Mouse (Mus musculus): ENCODE measurements around the gene Fbxo42. TPM values are rescaled to one million over a fixed set of nuclear protein-coding genes. Genes with fewer than 3 reads are reported as not detected.

Gene Fbxo42
- polyA plus RNA-seq, 1 experiment, result 22.1 TPM

DNA sequence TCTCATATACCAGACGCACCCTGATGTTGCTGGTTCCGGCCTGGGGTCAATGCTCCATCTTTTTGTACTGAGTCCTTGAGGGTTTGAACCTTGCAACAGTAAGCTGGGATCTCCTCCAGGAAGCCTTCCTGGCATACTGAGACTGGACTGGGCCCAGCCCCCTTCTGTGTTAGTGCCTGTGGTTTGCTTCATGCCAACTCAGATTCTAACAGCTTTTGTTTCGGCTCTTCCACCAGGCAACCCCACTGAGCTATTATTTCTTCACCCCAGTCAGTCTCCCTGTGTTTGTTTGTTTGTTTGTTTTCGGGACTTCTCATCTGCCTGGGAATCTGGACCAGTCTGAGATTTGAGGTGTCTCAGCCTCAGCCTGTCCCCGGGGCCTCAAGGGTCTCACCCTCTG lies 96.7 kb downstream of the Fbxo42 start:
- H3K27ac ChIP-seq (ENCODE audit: insufficient read depth, low read length), result peak overlapping the region; percentile 90
- H3K4me3 ChIP-seq (ENCODE audit: insufficient read depth, low read length), result no peak overlapping the region
- H3K4me1 ChIP-seq (ENCODE audit: control insufficient read depth, insufficient read depth, low read length), result peaks cover 13% of the 10 kb centered on the region
- TF ChIP-seq CTCF (IDR thresholded peaks at IDR 0.05; ENCODE audit: borderline replicate concordance, insufficient read depth, low read length) (no peak), POLR2A (IDR thresholded peaks at IDR 0.05; ENCODE audit: low read depth, low read length) (no peak)

- Histone ChIP-seq H3K4me1 (ENCODE audit: control insufficient read depth, insufficient read depth, low read length) (peaks cover 13% of the 10 kb centered on the region), H3K4me3 (ENCODE audit: insufficient read depth, low read length) (no peak overlapping the region), H3K27ac (ENCODE audit: insufficient read depth, low read length) (peak overlapping the region; percentile 90)
- TF ChIP-seq POLR2A (IDR thresholded peaks at IDR 0.05; ENCODE audit: low read depth, low read length) (peak; percentile 36), CTCF (IDR thresholded peaks at IDR 0.05; ENCODE audit: borderline replicate concordance, insufficient read depth, low read length) (no peak)
These were observed 97.3 kb downstream of the Fbxo42 start for GRCm38 (mm10) chr4:141244931-141245425.

DNA sequence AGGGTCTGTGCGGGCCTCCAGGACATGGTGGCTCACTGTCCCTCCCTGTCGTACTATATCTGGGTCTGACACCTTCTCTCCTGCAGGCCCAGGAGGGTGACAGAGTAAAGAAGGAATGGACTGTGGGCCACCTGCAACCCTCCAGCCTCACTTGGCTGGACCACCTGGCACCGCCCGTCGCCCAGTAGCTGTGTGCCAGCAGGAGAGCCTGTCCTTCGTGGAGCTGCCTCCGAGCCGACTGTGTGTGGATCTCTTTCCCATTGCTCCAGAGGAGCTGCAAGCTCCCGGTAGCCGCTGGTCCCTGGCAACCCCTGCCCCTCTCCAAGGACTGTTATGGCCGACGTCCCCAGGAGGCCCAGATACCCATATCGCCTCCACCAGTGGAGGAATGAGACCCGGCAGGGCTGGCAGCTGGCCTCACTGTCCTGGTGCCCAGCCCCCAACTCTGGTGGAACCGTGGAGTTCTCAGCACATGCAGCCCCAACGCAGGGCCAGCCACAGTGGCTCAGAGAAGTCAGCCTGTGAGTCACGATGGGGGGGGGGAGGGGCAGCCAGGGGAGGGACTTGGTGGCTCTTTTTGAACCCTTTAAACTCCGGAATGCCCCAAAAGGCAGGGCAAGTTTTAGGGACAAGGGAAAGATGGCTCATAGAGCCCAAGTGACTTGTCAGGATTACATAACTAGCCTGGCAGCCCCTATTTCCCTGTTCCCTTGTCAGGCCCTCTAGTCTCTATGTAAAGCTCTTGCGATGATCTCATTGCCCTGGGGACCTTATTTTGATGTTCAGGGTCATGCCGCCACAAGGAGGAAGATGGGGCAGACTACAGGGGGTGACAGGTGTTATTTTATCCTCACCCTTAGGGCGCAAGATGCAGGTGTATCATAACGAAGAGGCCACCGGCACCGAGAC lies 98.6 kb downstream of the Fbxo42 start:
- Histone ChIP-seq H3K27ac (ENCODE audit: insufficient read depth, low read length) (peak overlapping the region; percentile 90), H3K4me1 (ENCODE audit: control insufficient read depth, insufficient read depth, low read length) (peaks cover 13% of the 10 kb centered on the region), H3K4me3 (ENCODE audit: insufficient read depth, low read length) (no peak overlapping the region)
- TF ChIP-seq CTCF (IDR thresholded peaks at IDR 0.05; ENCODE audit: borderline replicate concordance, insufficient read depth, low read length) (no peak), POLR2A (IDR thresholded peaks at IDR 0.05; ENCODE audit: low read depth, low read length) (peak; percentile 77)

- H3K4me3 ChIP-seq (ENCODE audit: insufficient read depth, low read length), result peak overlapping the region; percentile 9; the same call in 1 of the 2 replicates
- no peak for TF ChIP-seq CTCF (IDR thresholded peaks at IDR 0.05; ENCODE audit: borderline replicate concordance, insufficient read depth, low read length)
- TF ChIP-seq POLR2A (IDR thresholded peaks at IDR 0.05; ENCODE audit: low read depth, low read length), result no peak
- peaks cover 13% of the 10 kb centered on the region for H3K4me1 ChIP-seq (ENCODE audit: control insufficient read depth, insufficient read depth, low read length)
- H3K27ac ChIP-seq (ENCODE audit: insufficient read depth, low read length), result peak overlapping the region; percentile 43
These were observed 99.3 kb downstream of the Fbxo42 start for GRCm38 (mm10) chr4:141246998-141247350.

DNA sequence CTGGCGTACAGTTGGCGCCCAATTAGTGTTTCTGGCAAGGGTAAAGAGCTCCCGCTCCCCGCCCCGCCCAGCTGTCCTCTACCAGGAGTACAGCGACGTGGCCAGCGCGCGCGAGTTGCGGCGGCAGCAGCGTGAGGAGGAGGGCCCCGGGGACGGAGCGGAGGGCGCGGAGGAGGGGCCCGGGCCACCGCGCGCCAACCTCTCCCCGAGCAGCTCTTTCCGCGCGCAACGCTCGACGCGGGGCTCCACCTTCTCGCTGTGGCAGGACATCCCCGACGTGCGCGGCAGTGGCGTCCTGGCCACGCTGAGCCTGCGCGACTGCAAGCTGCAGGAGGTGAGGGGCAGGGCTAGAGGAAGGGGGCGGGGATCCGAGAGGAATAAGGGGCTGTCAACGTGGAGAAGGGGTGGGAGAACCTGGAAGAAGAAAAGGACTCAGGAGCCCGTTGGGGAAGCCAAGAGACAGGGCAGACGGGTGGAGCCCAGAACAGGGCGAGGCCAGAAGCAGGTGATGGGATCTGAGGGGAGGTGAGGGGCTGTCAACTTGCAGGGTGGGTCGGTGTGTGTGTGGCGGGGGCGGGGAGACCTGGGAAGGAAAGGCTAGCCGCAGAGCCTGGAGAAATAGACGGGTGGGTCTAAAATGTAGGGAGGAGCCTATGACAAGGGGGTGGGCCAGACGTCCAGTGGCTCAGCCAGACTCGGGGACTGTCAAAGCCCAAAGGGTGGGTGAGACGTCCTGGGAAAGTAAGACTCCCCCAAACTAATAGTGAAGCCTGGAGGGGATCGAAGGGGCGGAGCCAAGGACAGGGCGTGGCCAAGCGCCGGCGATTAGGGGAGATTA lies 100.3 kb downstream of the Fbxo42 start:
- Histone ChIP-seq H3K27ac (ENCODE audit: insufficient read depth, low read length) (no peak overlapping the region), H3K4me3 (ENCODE audit: insufficient read depth, low read length) (peak overlapping the region; percentile 9; the same call in 1 of the 2 replicates), H3K4me1 (ENCODE audit: control insufficient read depth, insufficient read depth, low read length) (peaks cover 11% of the 10 kb centered on the region)
- TF ChIP-seq POLR2A (IDR thresholded peaks at IDR 0.05; ENCODE audit: low read depth, low read length) (0 out of 2 replicates have a peak, but pooled peaks have one; percentile 35), CTCF (IDR thresholded peaks at IDR 0.05; ENCODE audit: borderline replicate concordance, insufficient read depth, low read length) (no peak)

GRCm38 (mm10) chr4:141248614-141248978 lies 100.9 kb downstream of the Fbxo42 start:
- Histone ChIP-seq H3K4me3 (ENCODE audit: insufficient read depth, low read length) (no peak overlapping the region), H3K27ac (ENCODE audit: insufficient read depth, low read length) (no peak overlapping the region), H3K4me1 (ENCODE audit: control insufficient read depth, insufficient read depth, low read length) (peaks cover 11% of the 10 kb centered on the region; the same call in 1 of the 2 replicates)
- TF ChIP-seq CTCF (IDR thresholded peaks at IDR 0.05; ENCODE audit: borderline replicate concordance, insufficient read depth, low read length) (no peak), POLR2A (IDR thresholded peaks at IDR 0.05; ENCODE audit: low read depth, low read length) (no peak)

GRCm38 (mm10) chr4:141249383-141249782 lies 101.7 kb downstream of the Fbxo42 start:
- no peak overlapping the region for H3K27ac ChIP-seq (ENCODE audit: insufficient read depth, low read length)
- H3K4me3 ChIP-seq (ENCODE audit: insufficient read depth, low read length), result no peak overlapping the region
- no peak for TF ChIP-seq CTCF (IDR thresholded peaks at IDR 0.05; ENCODE audit: borderline replicate concordance, insufficient read depth, low read length)
- no peak for TF ChIP-seq POLR2A (IDR thresholded peaks at IDR 0.05; ENCODE audit: low read depth, low read length)
- peaks cover 11% of the 10 kb centered on the region; the same call in 1 of the 2 replicates for H3K4me1 ChIP-seq (ENCODE audit: control insufficient read depth, insufficient read depth, low read length)

DNA sequence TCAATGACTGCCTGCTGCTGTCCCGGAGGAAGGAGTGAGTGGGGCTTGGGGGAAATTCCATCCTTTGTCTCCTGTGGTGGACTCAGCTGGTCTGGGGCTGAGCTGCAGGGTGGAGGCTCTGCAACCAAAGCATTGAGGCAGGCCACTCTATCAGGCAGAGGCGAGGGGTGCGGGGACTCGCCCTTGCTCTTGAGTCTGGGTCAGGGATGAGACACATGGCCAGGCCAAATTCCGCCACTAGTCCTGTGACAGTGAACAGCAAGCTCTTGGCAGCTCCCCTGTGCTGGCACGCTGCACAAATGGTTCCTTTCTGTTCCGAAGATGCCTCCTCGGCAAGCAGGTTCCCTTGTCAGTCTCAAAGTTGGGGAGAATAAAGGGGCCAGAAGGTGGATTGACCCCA lies 103.4 kb downstream of the Fbxo42 start:
- Histone ChIP-seq H3K4me1 (ENCODE audit: control insufficient read depth, insufficient read depth, low read length) (0 out of 2 replicates have a peak, but pooled peaks cover 6% of the 10 kb centered on the region), H3K4me3 (ENCODE audit: insufficient read depth, low read length) (no peak overlapping the region), H3K27ac (ENCODE audit: insufficient read depth, low read length) (no peak overlapping the region)
- TF ChIP-seq POLR2A (IDR thresholded peaks at IDR 0.05; ENCODE audit: low read depth, low read length), result no peak
- TF ChIP-seq CTCF (IDR thresholded peaks at IDR 0.05; ENCODE audit: borderline replicate concordance, insufficient read depth, low read length), result no peak

DNA sequence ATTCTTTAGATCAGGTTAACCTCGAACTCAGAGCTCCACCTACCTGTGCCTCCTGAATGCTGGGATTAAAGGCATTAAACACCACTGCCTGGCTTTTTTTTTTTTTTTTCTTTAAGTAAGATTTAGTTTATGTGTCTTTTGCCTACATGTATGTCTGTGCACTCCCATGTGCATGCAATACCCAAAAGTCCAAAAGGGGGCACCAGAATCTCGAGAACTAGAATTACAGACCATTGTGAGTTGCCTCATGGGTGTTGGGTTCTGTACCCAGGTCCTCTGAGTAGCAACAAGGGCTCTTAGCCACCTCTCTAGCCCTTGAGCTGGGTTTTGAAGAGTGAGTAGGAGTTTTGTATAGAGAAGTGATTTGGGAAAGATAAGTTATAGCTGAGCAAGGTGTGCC lies 104.9 kb downstream of the Fbxo42 start:
- H3K27ac ChIP-seq (ENCODE audit: insufficient read depth, low read length), result no peak overlapping the region
- no peak for TF ChIP-seq POLR2A (IDR thresholded peaks at IDR 0.05; ENCODE audit: low read depth, low read length)
- TF ChIP-seq CTCF (IDR thresholded peaks at IDR 0.05; ENCODE audit: borderline replicate concordance, insufficient read depth, low read length), result no peak
- H3K4me1 ChIP-seq (ENCODE audit: control insufficient read depth, insufficient read depth, low read length), result no peaks in the 10 kb centered on the region
- no peak overlapping the region for H3K4me3 ChIP-seq (ENCODE audit: insufficient read depth, low read length)

Other genes starting within 250 kb of the Fbxo42 start
- gene Padi2, start 241.6 kb upstream of the Fbxo42 start, polyA plus RNA-seq (2011; ENCODE audit: insufficient read length, low read depth, missing spikeins), result not detected in 2 replicates
- 122 and 124 TPM in 2 replicates for gene Sdhb, start 186.7 kb upstream of the Fbxo42 start, polyA plus RNA-seq (2011; ENCODE audit: insufficient read length, low read depth, missing spikeins)
- 12.3 and 16.6 TPM in 2 replicates for gene Atp13a2, start 161.0 kb upstream of the Fbxo42 start, polyA plus RNA-seq (2011; ENCODE audit: insufficient read length, low read depth, missing spikeins)
- gene Mfap2, start 137.5 kb upstream of the Fbxo42 start, polyA plus RNA-seq (2011; ENCODE audit: insufficient read length, low read depth, missing spikeins), result 108 and 200 TPM in 2 replicates
- gene Crocc, start 87.4 kb upstream of the Fbxo42 start, polyA plus RNA-seq (2011; ENCODE audit: insufficient read length, low read depth, missing spikeins), result 10.3 and 12.5 TPM in 2 replicates
- 47.2 and 48.5 TPM in 2 replicates for gene Necap2, start 69.6 kb upstream of the Fbxo42 start, polyA plus RNA-seq (2011; ENCODE audit: insufficient read length, low read depth, missing spikeins)
- not detected in 2 replicates for gene Spata21, start 59.6 kb upstream of the Fbxo42 start, polyA plus RNA-seq (2011; ENCODE audit: insufficient read length, low read depth, missing spikeins)
- gene Szrd1, start 8.1 kb upstream of the Fbxo42 start, polyA plus RNA-seq (2011; ENCODE audit: insufficient read length, low read depth, missing spikeins), result 117 and 126 TPM in 2 replicates
- gene Rsg1, start 66.0 kb downstream of the Fbxo42 start, polyA plus RNA-seq (2011; ENCODE audit: insufficient read length, low read depth, missing spikeins), result 1.3 and 2.1 TPM in 2 replicates
- 15.2 and 16.4 TPM in 2 replicates for gene Arhgef19, start 91.6 kb downstream of the Fbxo42 start, polyA plus RNA-seq (2011; ENCODE audit: insufficient read length, low read depth, missing spikeins)
- gene Epha2, start 153.3 kb downstream of the Fbxo42 start, polyA plus RNA-seq (2011; ENCODE audit: insufficient read length, low read depth, missing spikeins), result 16.7 and 28.6 TPM in 2 replicates
- gene Fam131c, start 220.3 kb downstream of the Fbxo42 start, polyA plus RNA-seq (2011; ENCODE audit: insufficient read length, low read depth, missing spikeins), result not detected in 2 replicates